Mouse (Mus musculus) 3T3-L1 (cell line): ENCODE data around the gene Gm4969.
"Not testable (repeated sequence)": the region's sequence is repeated elsewhere in the genome, so short reads cannot be mapped to it uniquely, and the experiment has no call there.

ENCODE experiments used
- DNase-seq: peaks from one replicate; pipeline ENCODE4 v3.0.0-alpha.2; 2015; ENCODE audit warnings: low read depth, low spot score

Gene Gm4969

GRCm38 (mm10) chr7:19071024-19071423 is 47.1 kb downstream of the Gm4969 start:
- not testable (repeated sequence) for DNase-seq

- peak; percentile 39 for DNase-seq
Measured at GRCm38 (mm10) chr7:19069500-19069899, 48.7 kb downstream of the Gm4969 start.

- peak; percentile 83 for DNase-seq
Measured at GRCm38 (mm10) chr7:19068707-19069106, 49.5 kb downstream of the Gm4969 start.

GRCm38 (mm10) chr7:19067935-19068334 is 50.2 kb downstream of the Gm4969 start:
- DNase-seq = no peak

GRCm38 (mm10) chr7:19067063-19067462 is 51.1 kb downstream of the Gm4969 start:
- DNase-seq = no peak

- no peak for DNase-seq
Measured at GRCm38 (mm10) chr7:19065896-19066295, 52.3 kb downstream of the Gm4969 start.

GRCm38 (mm10) chr7:19057405-19057804 is 60.8 kb downstream of the Gm4969 start:
- no peak for DNase-seq

GRCm38 (mm10) chr7:19055108-19055507 is 63.1 kb downstream of the Gm4969 start:
- DNase-seq = no peak

GRCm38 (mm10) chr7:19054777-19055076 is 63.4 kb downstream of the Gm4969 start:
- DNase-seq = no peak

- DNase-seq = no peak
Measured at GRCm38 (mm10) chr7:19054047-19054776, 64.0 kb downstream of the Gm4969 start, which contains the start of gene Rsph6a. Rsph6a (plus strand) TSS chr7:19054690.

GRCm38 (mm10) chr7:19053136-19053532 is 65.0 kb downstream of the Gm4969 start:
- no peak for DNase-seq

- DNase-seq = no peak
Measured at GRCm38 (mm10) chr7:19052345-19053135, 65.6 kb downstream of the Gm4969 start.

GRCm38 (mm10) chr7:19051161-19051560 is 67.0 kb downstream of the Gm4969 start:
- no peak for DNase-seq

- no peak for DNase-seq
Measured at GRCm38 (mm10) chr7:19050172-19050571, 68.0 kb downstream of the Gm4969 start.

- no peak for DNase-seq
Measured at GRCm38 (mm10) chr7:19049252-19049651, 68.9 kb downstream of the Gm4969 start.
